Mouse (Mus musculus): ENCODE measurements around the gene Cops3. TPM values are rescaled to one million over a fixed set of nuclear protein-coding genes. Genes with fewer than 3 reads are reported as not detected.

Cops3 gene
- 192 and 210 TPM in 2 replicates for polyA plus RNA-seq (2016; fragmentation: Nextera tagmentation; extraction: Ambion mirVana)

DNA sequence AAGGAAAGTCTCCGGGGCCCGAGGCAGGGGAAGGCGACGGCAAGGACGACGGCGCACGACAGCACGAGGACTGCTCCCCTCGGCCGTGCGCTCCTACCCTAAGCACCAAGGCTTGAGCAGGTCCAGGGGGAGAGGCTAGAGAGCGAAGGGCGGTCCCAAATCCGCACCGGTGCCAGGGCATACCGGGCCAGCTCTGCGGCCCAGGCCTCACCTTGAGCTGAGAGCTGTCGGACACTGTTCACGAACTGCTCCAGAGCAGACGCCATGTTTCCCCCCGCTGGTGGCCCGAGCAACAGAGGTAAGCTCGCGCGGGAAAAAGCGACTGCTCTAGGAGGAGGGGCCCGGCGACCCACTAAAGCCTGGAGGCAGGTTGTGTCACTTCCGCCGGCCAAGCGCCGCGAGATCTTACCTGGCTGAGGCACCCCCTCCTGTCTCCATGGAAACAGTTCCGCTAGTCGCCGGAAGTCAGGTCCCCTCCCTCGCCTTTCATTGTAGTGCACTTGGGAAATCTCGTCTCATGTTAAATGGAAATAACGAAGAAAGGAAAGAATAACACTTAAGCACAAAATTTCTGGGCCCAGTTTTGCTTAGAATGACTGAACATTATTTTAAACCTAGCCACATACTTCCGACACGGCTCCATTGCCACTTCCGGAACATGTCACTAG, at the start of gene Cops3:
Cops3 (minus strand) TSS at position 380 of the 668 bp plus-strand sequence.
- Histone ChIP-seq H3K36me3 (peaks cover 25% of the 10 kb centered on the region), H3K27me3 (ENCODE audit: insufficient read depth, poor library complexity, severe bottlenecking) (no peaks in the 10 kb centered on the region), H3K27ac (peak within 1 kb of the TSS; percentile 99), H3K9me3 (no peaks in the 10 kb centered on the region), H3K4me1 (peaks cover 20% of the 10 kb centered on the region), H3K4me3 (peak within 1 kb of the TSS; percentile 98)
- peak; percentile 98 for DNase-seq (ENCODE audit: low spot score)
- WGBS = 1% methylated on average over 43 of the region's 43 CpGs

DNA sequence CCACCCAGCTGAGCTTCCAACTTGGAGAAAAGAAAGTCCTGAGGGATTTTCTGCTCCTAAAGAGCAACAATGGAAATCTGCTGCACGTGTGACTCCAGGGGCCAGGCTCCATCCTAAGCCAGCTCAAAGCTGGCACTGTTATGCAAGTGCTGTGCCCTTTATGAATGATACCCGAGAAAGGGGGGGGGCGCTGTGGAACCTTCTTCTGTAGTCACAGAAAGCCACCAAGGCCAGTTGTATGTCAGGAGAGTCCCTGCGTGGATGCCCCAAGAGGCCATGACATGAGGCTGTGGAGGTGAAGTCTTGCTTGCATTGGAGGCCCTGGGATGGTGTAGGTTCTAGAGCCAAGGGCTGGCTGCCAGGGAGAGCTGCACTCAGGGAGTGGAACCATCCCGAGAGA, 48.5 kb upstream of the Cops3 start:
- WGBS = 70% methylated on average over 5 of the region's 5 CpGs

DNA sequence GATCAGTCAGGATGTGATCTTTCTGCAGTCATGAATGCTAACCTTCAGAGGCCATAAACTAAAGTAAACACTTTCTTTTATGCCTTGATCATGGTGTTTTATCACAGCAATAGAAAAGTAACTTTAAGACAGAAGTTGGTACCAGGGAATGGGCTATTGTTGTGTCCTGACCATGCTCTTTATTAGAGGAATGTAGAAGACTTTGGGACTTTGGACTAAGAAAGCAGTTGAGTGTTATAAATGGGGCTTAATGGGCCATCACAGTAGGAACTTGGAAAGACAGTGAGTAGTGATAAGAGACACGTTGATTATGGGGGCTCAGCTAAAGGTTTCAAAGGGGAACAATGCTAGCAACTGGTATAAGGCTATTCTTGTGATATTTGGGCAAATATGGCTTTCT, 47.3 kb upstream of the Cops3 start:
- H3K4me3 ChIP-seq = no peak overlapping the region
- WGBS = 74% methylated on average over 1 of the region's 1 CpGs
- no peaks in the 10 kb centered on the region for H3K9me3 ChIP-seq
- peaks cover 20% of the 10 kb centered on the region for H3K4me1 ChIP-seq
- no peak overlapping the region for H3K27ac ChIP-seq
- H3K36me3 ChIP-seq = no peaks in the 10 kb centered on the region
- DNase-seq (ENCODE audit: low spot score) = no peak
- H3K27me3 ChIP-seq (ENCODE audit: insufficient read depth, poor library complexity, severe bottlenecking) = no peaks in the 10 kb centered on the region

More for the DNA sequence above, 48.5 kb upstream of the Cops3 start:
- no peak for DNase-seq (ENCODE audit: low spot score)
- Histone ChIP-seq H3K9me3 (no peaks in the 10 kb centered on the region), H3K27me3 (ENCODE audit: insufficient read depth, poor library complexity, severe bottlenecking) (no peaks in the 10 kb centered on the region), H3K4me3 (no peak overlapping the region), H3K36me3 (no peaks in the 10 kb centered on the region), H3K27ac (no peak overlapping the region), H3K4me1 (peaks cover 20% of the 10 kb centered on the region)

DNA sequence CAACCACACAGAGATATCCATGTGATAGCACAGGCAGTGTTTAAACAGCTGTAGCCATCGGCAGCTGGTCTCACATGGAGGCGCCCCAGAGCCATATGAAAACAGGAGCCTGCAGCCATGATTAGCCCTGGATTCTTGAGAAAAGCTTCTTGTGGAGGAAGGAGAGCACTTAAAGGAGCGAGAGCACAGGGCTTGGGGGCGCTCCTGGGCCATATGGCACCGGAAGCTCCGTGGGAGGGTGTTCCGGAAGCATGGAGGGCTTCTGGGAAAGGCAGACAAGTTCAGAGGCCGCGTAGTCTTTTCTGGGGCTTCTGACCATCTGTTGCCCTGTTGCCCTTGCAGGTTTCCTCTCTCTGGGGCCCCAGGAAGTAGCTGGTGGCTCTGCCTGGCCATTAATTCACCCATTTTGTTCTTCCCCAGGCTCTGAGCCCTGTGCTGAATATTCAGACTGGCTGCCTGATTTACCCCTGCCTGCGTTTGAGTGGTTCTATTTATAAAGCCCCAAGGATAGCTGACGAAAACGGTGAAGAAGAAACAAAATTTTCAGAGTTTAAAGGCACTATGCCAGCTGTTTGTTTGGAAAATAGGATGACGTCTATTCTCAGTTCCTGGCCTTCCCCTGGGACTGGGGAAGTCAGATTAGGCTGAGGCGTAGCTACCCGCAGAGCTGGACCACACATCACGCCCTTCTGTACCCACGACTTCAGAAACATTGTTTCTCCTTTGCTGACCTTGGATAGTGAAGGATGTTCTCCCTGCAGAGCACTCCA, 45.8 kb upstream of the Cops3 start:
- 44% methylated on average over 17 of the region's 17 CpGs for WGBS
- H3K4me1 ChIP-seq = peaks cover 27% of the 10 kb centered on the region
- no peak overlapping the region for H3K4me3 ChIP-seq
- DNase-seq (ENCODE audit: low spot score) = no peak
- no peaks in the 10 kb centered on the region for H3K27me3 ChIP-seq (ENCODE audit: insufficient read depth, poor library complexity, severe bottlenecking)
- H3K9me3 ChIP-seq = no peaks in the 10 kb centered on the region
- no peaks in the 10 kb centered on the region for H3K36me3 ChIP-seq
- peak overlapping the region; percentile 76 for H3K27ac ChIP-seq

DNA sequence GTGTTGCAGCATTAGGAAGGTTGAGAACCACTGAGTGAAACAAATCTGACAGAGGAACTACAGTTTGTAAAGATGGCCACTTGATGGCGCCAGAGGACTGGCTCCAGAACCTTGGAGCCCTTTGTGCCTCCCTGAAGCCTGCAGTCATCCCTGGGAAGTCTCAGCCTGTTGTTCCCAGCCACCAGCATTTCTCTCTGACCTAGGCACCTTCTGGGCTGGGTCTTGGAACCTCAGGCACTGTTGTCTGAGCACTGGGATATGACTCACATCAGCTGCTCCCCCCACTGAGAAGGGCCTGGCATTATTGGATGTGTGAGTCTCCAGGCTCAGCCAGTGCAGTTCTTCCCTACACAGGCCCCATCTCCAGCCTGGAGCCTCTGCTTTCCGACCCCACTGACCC, 40.4 kb upstream of the Cops3 start:
- Histone ChIP-seq H3K36me3 (peaks cover 35% of the 10 kb centered on the region), H3K27ac (peak overlapping the region; percentile 65), H3K27me3 (ENCODE audit: insufficient read depth, poor library complexity, severe bottlenecking) (no peaks in the 10 kb centered on the region), H3K4me1 (peaks cover 16% of the 10 kb centered on the region), H3K9me3 (no peaks in the 10 kb centered on the region), H3K4me3 (no peak overlapping the region)
- peak; percentile 87 for DNase-seq (ENCODE audit: low spot score)
- 30% methylated on average over 2 of the region's 2 CpGs for WGBS

DNA sequence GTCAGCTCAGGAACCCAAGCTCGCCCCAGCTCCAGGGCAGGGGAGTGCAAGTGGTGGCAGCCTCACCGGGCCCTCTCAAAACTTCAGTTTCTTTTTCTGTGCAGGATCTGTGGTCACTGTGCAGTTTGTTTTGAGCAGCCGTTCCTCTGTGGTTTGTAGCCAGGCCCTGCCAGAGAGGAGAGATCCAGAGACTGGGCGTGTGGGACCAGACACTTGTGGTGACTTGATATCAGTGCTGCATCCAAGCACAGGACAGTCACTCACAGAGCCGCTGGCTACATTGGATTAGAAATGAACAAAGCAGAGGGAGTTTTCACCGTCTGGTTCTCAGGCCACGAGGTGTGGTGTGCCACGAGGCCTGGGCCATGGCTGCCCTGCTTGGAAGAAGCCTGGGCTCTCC, 32.5 kb upstream of the Cops3 start:
- H3K4me3 ChIP-seq = no peak overlapping the region
- no peaks in the 10 kb centered on the region for H3K9me3 ChIP-seq
- H3K27me3 ChIP-seq (ENCODE audit: insufficient read depth, poor library complexity, severe bottlenecking) = no peaks in the 10 kb centered on the region
- H3K27ac ChIP-seq = no peak overlapping the region
- WGBS = 77% methylated on average over 8 of the region's 8 CpGs
- H3K36me3 ChIP-seq = peaks cover 48% of the 10 kb centered on the region
- no peak for DNase-seq (ENCODE audit: low spot score)
- 0 out of 2 replicates have a peak, but pooled peaks cover 4% of the 10 kb centered on the region for H3K4me1 ChIP-seq

DNA sequence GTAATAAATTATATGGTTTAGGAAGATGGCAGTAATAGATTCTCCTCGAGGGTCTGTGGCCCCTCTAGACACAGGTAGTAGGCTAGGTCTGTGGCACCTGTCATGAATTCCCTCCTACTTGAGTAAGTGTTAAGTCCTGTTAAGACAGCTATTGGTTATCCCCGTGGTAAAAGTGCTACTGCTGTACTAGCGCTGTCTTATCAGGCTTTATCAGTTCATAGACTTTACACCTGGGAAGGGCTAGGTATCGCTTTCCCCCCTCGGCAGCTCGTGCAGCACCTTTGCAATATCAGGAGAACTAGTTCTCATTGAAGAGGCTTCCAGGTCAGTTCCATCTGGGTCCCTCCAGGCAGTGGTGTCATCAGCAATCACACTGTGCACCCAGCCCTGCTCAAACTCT, 24.7 kb upstream of the Cops3 start:
- H3K36me3 ChIP-seq = peaks cover 34% of the 10 kb centered on the region
- no peak overlapping the region for H3K4me3 ChIP-seq
- 84% methylated on average over 6 of the region's 6 CpGs for WGBS
- H3K27me3 ChIP-seq (ENCODE audit: insufficient read depth, poor library complexity, severe bottlenecking) = no peaks in the 10 kb centered on the region
- H3K4me1 ChIP-seq = no peaks in the 10 kb centered on the region
- H3K27ac ChIP-seq = no peak overlapping the region
- DNase-seq (ENCODE audit: low spot score) = no peak
- no peaks in the 10 kb centered on the region for H3K9me3 ChIP-seq

DNA sequence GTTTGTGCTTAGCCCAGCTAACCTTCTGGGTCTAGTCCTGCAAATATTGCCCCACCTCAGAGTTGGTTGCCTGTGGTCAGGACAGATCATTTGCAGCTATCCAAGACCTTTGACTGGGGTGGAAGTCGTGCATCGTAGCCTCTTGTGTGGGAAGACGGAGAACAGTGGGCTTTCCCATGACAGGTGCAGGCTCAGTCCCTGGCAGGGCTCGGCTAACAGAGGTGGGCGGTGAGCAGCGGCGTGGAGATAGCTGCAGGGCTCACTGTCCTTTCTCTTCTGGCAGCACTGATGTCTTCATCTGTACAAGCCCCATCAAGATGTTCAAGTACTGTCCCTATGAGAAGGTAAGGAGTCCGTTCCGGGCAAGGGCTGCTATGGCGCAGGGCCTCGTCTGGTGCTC, 20.8 kb upstream of the Cops3 start:
- Histone ChIP-seq H3K27ac (no peak overlapping the region), H3K36me3 (peaks cover 35% of the 10 kb centered on the region), H3K4me1 (no peaks in the 10 kb centered on the region), H3K27me3 (ENCODE audit: insufficient read depth, poor library complexity, severe bottlenecking) (no peaks in the 10 kb centered on the region), H3K9me3 (no peaks in the 10 kb centered on the region), H3K4me3 (no peak overlapping the region)
- no peak for DNase-seq (ENCODE audit: low spot score)
- 85% methylated on average over 11 of the region's 11 CpGs for WGBS

DNA sequence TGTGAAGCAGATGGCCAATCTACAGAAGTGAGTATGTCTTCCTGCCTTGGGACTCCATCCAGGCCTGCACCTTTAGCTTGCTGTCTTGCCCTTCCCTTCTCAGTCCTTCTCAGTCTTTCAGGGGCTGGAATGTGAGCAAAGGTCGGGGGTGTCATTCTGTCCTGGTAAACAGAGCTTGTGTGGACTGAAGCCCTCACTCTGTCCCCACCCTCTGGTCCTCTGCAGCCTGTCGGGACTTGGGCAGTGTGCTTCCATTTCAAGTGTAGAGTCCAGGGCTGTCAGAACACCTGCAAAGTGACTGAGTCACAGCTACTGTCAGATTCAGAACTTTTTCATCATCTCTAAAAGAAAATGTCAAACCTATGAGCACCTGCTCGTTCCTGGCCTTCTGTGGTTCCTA, 13.2 kb upstream of the Cops3 start:
- H3K27ac ChIP-seq = no peak overlapping the region
- WGBS = 57% methylated on average over 3 of the region's 3 CpGs
- DNase-seq (ENCODE audit: low spot score) = no peak
- no peaks in the 10 kb centered on the region for H3K9me3 ChIP-seq
- H3K27me3 ChIP-seq (ENCODE audit: insufficient read depth, poor library complexity, severe bottlenecking) = no peaks in the 10 kb centered on the region
- no peak overlapping the region for H3K4me3 ChIP-seq
- peaks cover 23% of the 10 kb centered on the region for H3K36me3 ChIP-seq
- H3K4me1 ChIP-seq = peaks cover 22% of the 10 kb centered on the region

DNA sequence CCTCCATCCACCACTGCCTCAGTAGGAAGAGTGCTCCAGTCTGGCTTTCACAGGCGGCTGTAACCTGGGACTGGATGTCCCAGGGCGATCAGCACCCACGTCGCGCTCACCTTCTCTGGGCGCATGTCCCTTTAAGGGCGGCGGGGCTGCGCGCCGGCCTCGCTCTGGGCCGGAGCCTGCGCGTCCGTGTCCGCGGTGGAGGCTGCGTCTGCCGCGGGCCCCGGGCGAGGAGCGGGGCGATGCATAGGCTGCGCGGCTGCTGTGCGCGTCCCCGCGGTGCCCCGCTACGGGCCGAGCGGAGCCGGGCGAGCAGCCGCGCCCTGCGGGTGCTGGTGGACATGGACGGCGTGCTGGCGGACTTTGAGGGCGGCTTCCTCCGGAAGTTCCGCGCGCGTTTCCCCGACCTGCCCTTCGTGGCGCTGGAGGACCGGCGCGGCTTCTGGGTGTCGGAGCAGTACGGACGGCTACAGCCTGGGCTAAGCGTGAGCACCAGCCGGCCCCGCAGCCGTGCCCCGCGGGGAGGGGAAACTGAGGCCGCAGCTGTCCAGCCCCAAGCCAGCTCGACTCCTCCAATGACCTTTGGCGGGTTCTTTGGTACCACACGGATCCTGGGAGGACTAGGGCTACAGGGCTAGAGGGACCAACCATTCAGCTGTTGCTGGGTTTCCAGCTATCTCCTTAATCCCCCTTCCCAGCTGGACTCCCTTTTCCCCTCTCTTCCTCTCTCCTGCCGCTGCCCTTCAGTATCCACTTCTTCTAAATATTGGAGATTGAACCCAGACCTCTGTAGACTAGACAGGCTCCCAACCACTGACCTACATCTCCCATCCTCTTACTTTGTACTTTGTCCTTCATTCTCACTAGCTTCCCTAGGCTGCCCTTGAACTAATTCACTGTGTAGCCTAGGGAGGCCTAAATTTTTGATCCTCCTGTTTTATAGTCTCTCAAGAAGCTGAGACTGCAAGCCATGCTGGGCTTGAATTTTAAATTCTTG, 8.6 kb upstream of the Cops3 start:
- peaks cover 22% of the 10 kb centered on the region for H3K4me1 ChIP-seq
- H3K4me3 ChIP-seq = peak overlapping the region; percentile 83
- peak overlapping the region; percentile 96 for H3K27ac ChIP-seq
- no peaks in the 10 kb centered on the region for H3K9me3 ChIP-seq
- DNase-seq (ENCODE audit: low spot score) = peak; percentile 93
- peaks cover 14% of the 10 kb centered on the region; the same call in 1 of the 2 replicates for H3K36me3 ChIP-seq
- WGBS = under 1% methylated on average over 69 of the region's 69 CpGs
- no peaks in the 10 kb centered on the region for H3K27me3 ChIP-seq (ENCODE audit: insufficient read depth, poor library complexity, severe bottlenecking)

DNA sequence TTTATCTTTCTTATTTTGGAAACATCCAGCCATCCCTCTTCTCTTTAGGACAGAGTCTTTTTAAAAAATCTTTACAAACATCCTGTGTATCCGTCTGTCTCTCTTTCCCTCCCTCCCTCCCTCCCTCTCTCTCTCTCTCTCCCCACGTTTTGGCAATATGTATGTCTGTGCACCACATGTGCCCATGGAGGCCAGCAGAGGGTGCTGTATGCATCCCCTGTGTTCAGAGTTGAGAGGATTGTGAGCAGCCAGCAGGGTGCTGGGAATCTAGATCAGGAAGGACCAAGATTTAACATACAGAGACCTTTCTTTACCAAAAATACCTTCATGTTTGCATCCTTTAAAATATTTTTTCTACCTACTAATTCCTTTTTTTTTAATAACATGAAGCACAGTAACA, 7.5 kb upstream of the Cops3 start:
- no peak for DNase-seq (ENCODE audit: low spot score)
- Histone ChIP-seq H3K27me3 (ENCODE audit: insufficient read depth, poor library complexity, severe bottlenecking) (no peaks in the 10 kb centered on the region), H3K4me3 (peak overlapping the region; percentile 83), H3K4me1 (peaks cover 17% of the 10 kb centered on the region), H3K9me3 (no peaks in the 10 kb centered on the region), H3K36me3 (0 out of 2 replicates have a peak, but pooled peaks cover 10% of the 10 kb centered on the region), H3K27ac (no peak overlapping the region)
- WGBS = 29% methylated on average over 2 of the region's 2 CpGs

DNA sequence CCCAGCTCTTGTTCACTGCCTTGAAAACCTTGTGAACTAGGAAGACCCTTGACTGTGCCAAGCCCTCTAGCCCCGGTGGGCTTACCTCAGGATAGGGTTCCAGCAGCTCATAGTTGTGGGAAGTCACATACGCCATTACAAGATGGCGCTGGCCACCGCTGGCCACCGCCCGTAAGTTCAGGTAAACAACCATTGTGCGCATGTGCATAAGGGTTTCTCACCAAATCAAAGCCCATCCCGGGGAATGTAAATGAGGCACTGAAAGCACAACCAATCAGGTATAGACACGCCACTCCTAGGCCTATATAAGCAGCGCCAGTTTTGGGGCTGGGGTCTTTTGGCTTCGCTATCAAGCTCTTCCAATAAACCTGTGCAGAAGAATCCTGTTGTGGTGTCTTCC, 6.7 kb upstream of the Cops3 start:
- DNase-seq (ENCODE audit: low spot score) = no peak
- WGBS = 94% methylated on average over 11 of the region's 11 CpGs
- no peak overlapping the region for H3K4me3 ChIP-seq
- H3K36me3 ChIP-seq = 0 out of 2 replicates have a peak, but pooled peaks cover 10% of the 10 kb centered on the region
- H3K9me3 ChIP-seq = no peaks in the 10 kb centered on the region
- H3K4me1 ChIP-seq = peaks cover 17% of the 10 kb centered on the region
- H3K27ac ChIP-seq = no peak overlapping the region
- H3K27me3 ChIP-seq (ENCODE audit: insufficient read depth, poor library complexity, severe bottlenecking) = no peaks in the 10 kb centered on the region
